Comparison of ENCODE assay signal across 19 mouse cellular contexts in the genomic region with DNA sequence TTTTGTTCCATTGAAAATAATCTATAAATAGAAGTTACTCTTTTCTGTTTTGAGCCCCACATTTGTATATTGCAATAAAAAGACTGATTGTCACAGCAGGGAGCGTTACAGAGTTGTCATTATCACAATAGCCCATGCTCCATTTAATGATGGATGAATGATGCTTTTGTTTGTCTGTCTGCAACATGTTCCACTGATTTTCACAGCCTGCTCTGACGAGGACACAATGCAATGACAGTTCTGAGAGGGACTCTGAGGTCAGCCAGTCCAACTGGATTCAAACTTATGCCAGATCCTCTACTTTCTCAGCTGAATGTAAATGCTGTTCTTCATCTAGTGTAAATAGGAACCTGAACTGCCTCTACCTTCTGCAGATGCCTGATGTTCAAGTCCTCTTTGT.
DNase-seq lines count a peak whose midpoint lies in the region; ATAC-seq lines count a peak whose summit lies in the region.
"Had no signal": no experiment of that assay in that cellular context is flagged by ENCODE, and none has a peak within 500 bp of the region (broad histone marks: within the 10 kb centered on the region; RNA-seq: fewer than 3 reads in every experiment).

No protein-coding gene starts in this region.

- no peaks in the 10 kb centered on the region for H3K36me3 ChIP-seq in forebrain, embryonic 13.5 days (ENCODE audit: poor library complexity, severe bottlenecking)
- no peaks in the 10 kb centered on the region for H3K36me3 ChIP-seq in forebrain, embryonic 11.5 days (ENCODE audit: control insufficient read depth, insufficient read depth, low read length)
- H3K36me3 ChIP-seq in forebrain, embryonic 15.5 days, result no peaks in the 10 kb centered on the region
- H3K36me3 ChIP-seq in midbrain, embryonic 14.5 days (ENCODE audit: control insufficient read depth, insufficient read depth, low read length), result no peaks in the 10 kb centered on the region
- H3K36me3 ChIP-seq: heart, embryonic 13.5 days; liver, embryonic 15.5 days; stomach, embryonic 15.5 days had no signal

- H3K4me3 ChIP-seq in forebrain, embryonic 13.5 days, result no peak overlapping the region
- no peak overlapping the region for H3K4me3 ChIP-seq in forebrain, embryonic 11.5 days (ENCODE audit: low read depth, low read length)
- no peak overlapping the region for H3K4me3 ChIP-seq in forebrain, embryonic 15.5 days
- H3K4me3 ChIP-seq in midbrain, embryonic 14.5 days (replicated peaks; ENCODE audit: low read depth, low read length), result no peak overlapping the region
- H3K4me3 ChIP-seq: heart, embryonic 13.5 days; liver, embryonic 15.5 days; stomach, embryonic 15.5 days had no signal

- no peaks in the 10 kb centered on the region; the same call in 1 of the 2 replicates for H3K9me3 ChIP-seq in forebrain, embryonic 13.5 days (replicated peaks)
- no peaks in the 10 kb centered on the region for H3K9me3 ChIP-seq in forebrain, embryonic 11.5 days (ENCODE audit: control insufficient read depth, low read length)
- H3K9me3 ChIP-seq in forebrain, embryonic 15.5 days, result no peaks in the 10 kb centered on the region
- no peaks in the 10 kb centered on the region for H3K9me3 ChIP-seq in midbrain, embryonic 14.5 days (ENCODE audit: control insufficient read depth, low read length)
- H3K9me3 ChIP-seq: heart, embryonic 13.5 days; liver, embryonic 15.5 days; stomach, embryonic 15.5 days had no signal

- no peak overlapping the region for H3K27ac ChIP-seq in forebrain, embryonic 13.5 days
- no peak overlapping the region for H3K27ac ChIP-seq in forebrain, embryonic 11.5 days (ENCODE audit: low read depth, low read length)
- peak overlapping the region; percentile 37; the same call in 1 of the 2 replicates for H3K27ac ChIP-seq in forebrain, embryonic 15.5 days (replicated peaks)
- H3K27ac ChIP-seq in midbrain, embryonic 14.5 days (replicated peaks; ENCODE audit: low read depth, low read length), result no peak overlapping the region
- H3K27ac ChIP-seq: heart, embryonic 13.5 days; liver, embryonic 15.5 days; stomach, embryonic 15.5 days had no signal

- 15% methylated on average over 2 of the region's 2 CpGs for WGBS in forebrain, embryonic 13.5 days
- WGBS in forebrain, embryonic 11.5 days, result 30% methylated on average over 2 of the region's 2 CpGs
- WGBS in forebrain, embryonic 15.5 days, result 14% methylated on average over 2 of the region's 2 CpGs
- 5% methylated on average over 2 of the region's 2 CpGs for WGBS in midbrain, embryonic 14.5 days

- H3K9ac ChIP-seq in forebrain, embryonic 13.5 days, result no peak overlapping the region
- H3K9ac ChIP-seq in forebrain, embryonic 11.5 days (ENCODE audit: low read length), result no peak overlapping the region
- H3K9ac ChIP-seq in forebrain, embryonic 15.5 days (replicated peaks), result no peak overlapping the region
- no peak overlapping the region for H3K9ac ChIP-seq in midbrain, embryonic 14.5 days (replicated peaks; ENCODE audit: low read length)
- H3K9ac ChIP-seq: heart, embryonic 13.5 days; liver, embryonic 15.5 days; stomach, embryonic 15.5 days had no signal

- no peak overlapping the region for H3K4me2 ChIP-seq in forebrain, embryonic 13.5 days
- H3K4me2 ChIP-seq in forebrain, embryonic 11.5 days (ENCODE audit: low read depth, low read length, severe bottlenecking), result no peak overlapping the region
- H3K4me2 ChIP-seq in forebrain, embryonic 15.5 days (replicated peaks), result no peak overlapping the region
- H3K4me2 ChIP-seq in midbrain, embryonic 14.5 days (ENCODE audit: low read length), result no peak overlapping the region
- H3K4me2 ChIP-seq: heart, embryonic 13.5 days; liver, embryonic 15.5 days; stomach, embryonic 15.5 days had no signal

- no peaks in the 10 kb centered on the region for H3K27me3 ChIP-seq in forebrain, embryonic 13.5 days
- no peaks in the 10 kb centered on the region for H3K27me3 ChIP-seq in forebrain, embryonic 11.5 days (ENCODE audit: control insufficient read depth, insufficient read depth, low read length)
- no peaks in the 10 kb centered on the region for H3K27me3 ChIP-seq in forebrain, embryonic 15.5 days
- no peaks in the 10 kb centered on the region for H3K27me3 ChIP-seq in midbrain, embryonic 14.5 days (ENCODE audit: control insufficient read depth, insufficient read depth, low read length)
- H3K27me3 ChIP-seq: CH12.LX; heart, embryonic 13.5 days; liver, embryonic 15.5 days; stomach, embryonic 15.5 days had no signal

- peak; percentile 61; the same call in 1 of the 2 replicates for ATAC-seq in forebrain, embryonic 13.5 days
- ATAC-seq in forebrain, embryonic 11.5 days (replicated peaks; ENCODE audit: low FRiP score), result no peak
- peak; percentile 60; the same call in 1 of the 2 replicates for ATAC-seq in forebrain, embryonic 15.5 days (replicated peaks)
- peak; percentile 63; the same call in 1 of the 2 replicates for ATAC-seq in midbrain, embryonic 14.5 days (ENCODE audit: low FRiP score, low TSS enrichment)
- ATAC-seq in inflammation-experienced regulatory T-cells, adult 6 months, result no peak

- 0 out of 2 replicates have a peak, but pooled peaks cover 5% of the 10 kb centered on the region for H3K4me1 ChIP-seq in forebrain, embryonic 13.5 days
- no peaks in the 10 kb centered on the region for H3K4me1 ChIP-seq in forebrain, embryonic 11.5 days (replicated peaks; ENCODE audit: control insufficient read depth, insufficient read depth, low read length)
- no peaks in the 10 kb centered on the region for H3K4me1 ChIP-seq in forebrain, embryonic 15.5 days
- H3K4me1 ChIP-seq in midbrain, embryonic 14.5 days (ENCODE audit: control insufficient read depth, insufficient read depth, low read length), result no peaks in the 10 kb centered on the region
- H3K4me1 ChIP-seq: heart, embryonic 13.5 days; liver, embryonic 15.5 days; stomach, embryonic 15.5 days had no signal

- no peak for DNase-seq in forebrain, embryonic 11.5 days (ENCODE audit: low spot score)
- DNase-seq in ZHBTc4 (ENCODE audit: low read depth, low spot score), result peak; percentile 2
- DNase-seq in midbrain, embryonic 14.5 days, result peak; percentile 51
- no peak for DNase-seq in thymus, postnatal 14 days
- no peak for DNase-seq in spleen, adult 12 weeks (ENCODE audit: low spot score)
- DNase-seq: cerebellum, adult 11 months; heart, postnatal 4 days; kidney, adult 2 months; kidney, postnatal 36 days; lung, postnatal 36 days; spleen, adult 18-20 months; thymus, postnatal 36 days had no signal

Comparison
In these comparisons a context has a peak if more than half of its experiments do, and no peak if none do; other contexts are left out.
1. ATAC-seq: peak in forebrain, embryonic 13.5 days (single experiment), forebrain, embryonic 15.5 days (single experiment) and midbrain, embryonic 14.5 days (single experiment); none in forebrain, embryonic 11.5 days (single experiment) and inflammation-experienced regulatory T-cells, adult 6 months (single experiment).
2. DNase-seq: peak in ZHBTc4 (single experiment) and midbrain, embryonic 14.5 days (single experiment); none in forebrain, embryonic 11.5 days (single experiment), thymus, postnatal 14 days (single experiment) and spleen, adult 12 weeks (single experiment).